Mouse (Mus musculus): ENCODE measurements around the gene Trp73. TPM values are rescaled to one million over a fixed set of nuclear protein-coding genes. Genes with fewer than 3 reads are reported as not detected.

The Trp73 gene
- total RNA-seq (2014; fragmentation: Nextera tagmentation) = not detected in 2 replicates
- total RNA-seq (2017) = under 0.01 and 0.12 TPM in 2 replicates
- polyA plus RNA-seq (2012) = not detected in 2 replicates

DNA sequence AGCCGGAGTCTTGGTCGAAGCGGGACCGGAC is at the start of gene Trp73:
TSS of gene Trp73 (minus strand) at position 27 of the 31 bp plus-strand sequence.
- Histone ChIP-seq H3K36me3 (replicated peaks) (peaks cover 10% of the 10 kb centered on the region), H3K4me3 (ENCODE audit: low read depth, low read length) (no peak within 1 kb of the TSS; the same call in 1 of the 2 replicates), H3K4me1 (ENCODE audit: insufficient read depth, low read depth, low read length) (peaks cover 24% of the 10 kb centered on the region), H3K27me3 (ENCODE audit: insufficient read depth, low read length) (peaks cover 15% of the 10 kb centered on the region; the same call in 1 of the 2 replicates), H3K9me3 (replicated peaks) (peaks cover 18% of the 10 kb centered on the region)
- ATAC-seq (ENCODE audit: extremely low read depth, insufficient number of reproducible peaks, low FRiP score, poor library complexity, severe bottlenecking) = no peak
- DNase-seq (ENCODE audit: low spot score) = no peak
- no peak for TF ChIP-seq POLR2AphosphoS5 (IDR thresholded peaks at IDR 0.05; ENCODE audit: insufficient replicate concordance, low read depth, low read length)
- no peak for TF ChIP-seq CTCF (IDR thresholded peaks at IDR 0.05; ENCODE audit: low read depth, low read length)
- no peak for TF ChIP-seq GATA2 (IDR thresholded peaks at IDR 0.05; ENCODE audit: borderline replicate concordance, low read depth, low read length)
- TF ChIP-seq TAL1 (conservative IDR thresholded peaks at IDR 0.05; ENCODE audit: low read depth, low read length) = no peak
- no peak for TF ChIP-seq GATA1 (IDR thresholded peaks at IDR 0.05; ENCODE audit: borderline replicate concordance, low read length)

DNA sequence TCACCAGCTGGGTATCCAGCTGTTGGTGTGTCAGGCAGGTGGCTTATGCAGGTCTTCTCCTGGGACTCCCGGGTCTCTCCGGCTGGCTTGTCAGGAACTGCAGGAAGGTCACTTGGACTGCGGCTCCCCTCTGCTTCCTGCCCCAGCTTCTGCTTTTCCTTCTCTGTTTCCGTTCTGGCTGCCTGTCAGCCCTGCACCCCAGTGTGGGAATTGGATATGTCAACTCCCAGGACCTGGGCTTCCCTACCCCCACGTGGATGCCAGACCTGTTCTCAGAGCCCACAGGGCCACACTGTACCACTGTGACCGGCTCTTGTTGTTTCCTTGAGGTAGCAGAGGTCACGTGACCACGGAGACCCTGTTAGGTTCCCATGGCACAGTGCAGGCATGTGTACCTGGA is 48.9 kb upstream of the Trp73 start:
- Histone ChIP-seq H3K36me3 (replicated peaks) (no peaks in the 10 kb centered on the region), H3K9me3 (replicated peaks) (peaks cover 88% of the 10 kb centered on the region), H3K4me3 (ENCODE audit: low read depth, low read length) (no peak overlapping the region), H3K27me3 (ENCODE audit: insufficient read depth, low read length) (no peaks in the 10 kb centered on the region), H3K4me1 (ENCODE audit: insufficient read depth, low read depth, low read length) (no peaks in the 10 kb centered on the region)
- DNase-seq (ENCODE audit: low spot score) = no peak
- TF ChIP-seq TAL1 (conservative IDR thresholded peaks at IDR 0.05; ENCODE audit: low read depth, low read length) = no peak
- no peak for TF ChIP-seq GATA2 (IDR thresholded peaks at IDR 0.05; ENCODE audit: borderline replicate concordance, low read depth, low read length)
- TF ChIP-seq CTCF (IDR thresholded peaks at IDR 0.05; ENCODE audit: low read depth, low read length) = no peak
- ATAC-seq (ENCODE audit: extremely low read depth, insufficient number of reproducible peaks, low FRiP score, poor library complexity, severe bottlenecking) = no peak

DNA sequence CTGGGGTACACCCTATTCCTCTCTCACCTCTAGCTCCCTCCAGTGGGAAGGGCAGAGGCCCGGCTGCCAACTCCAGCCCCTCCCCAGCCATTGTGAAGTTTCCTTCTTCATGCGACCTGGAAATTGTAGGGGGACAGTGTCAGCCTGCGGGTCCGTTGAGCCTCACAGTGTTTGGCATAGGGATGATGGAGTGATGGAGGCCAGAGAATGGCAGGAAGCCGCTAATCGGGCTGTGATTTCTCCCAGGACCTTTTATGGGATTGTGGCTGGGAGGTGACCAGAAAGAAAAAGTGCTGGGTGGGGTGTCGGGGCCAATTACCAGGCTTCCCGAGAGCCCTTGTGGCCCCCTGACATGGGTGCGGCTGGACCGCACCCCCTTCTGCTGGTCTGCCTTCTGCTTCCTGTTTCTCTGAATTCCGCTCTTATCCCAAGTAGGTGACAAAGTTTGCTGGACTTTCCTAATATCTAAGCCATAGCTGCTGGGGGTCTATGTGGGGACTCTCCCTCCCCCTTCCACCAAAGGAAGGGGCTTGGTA is 46.1 kb upstream of the Trp73 start:
- no peak for ATAC-seq (ENCODE audit: extremely low read depth, insufficient number of reproducible peaks, low FRiP score, poor library complexity, severe bottlenecking)
- Histone ChIP-seq H3K36me3 (replicated peaks) (no peaks in the 10 kb centered on the region), H3K4me1 (ENCODE audit: insufficient read depth, low read depth, low read length) (no peaks in the 10 kb centered on the region), H3K4me3 (ENCODE audit: low read depth, low read length) (no peak overlapping the region), H3K9me3 (replicated peaks) (peaks cover 94% of the 10 kb centered on the region), H3K27me3 (ENCODE audit: insufficient read depth, low read length) (no peaks in the 10 kb centered on the region)
- no peak for TF ChIP-seq CTCF (IDR thresholded peaks at IDR 0.05; ENCODE audit: low read depth, low read length)
- no peak for TF ChIP-seq TAL1 (conservative IDR thresholded peaks at IDR 0.05; ENCODE audit: low read depth, low read length)
- no peak for TF ChIP-seq GATA1 (IDR thresholded peaks at IDR 0.05; ENCODE audit: borderline replicate concordance, low read length)
- no peak for TF ChIP-seq GATA2 (IDR thresholded peaks at IDR 0.05; ENCODE audit: borderline replicate concordance, low read depth, low read length)
- no peak for DNase-seq (ENCODE audit: low spot score)

DNA sequence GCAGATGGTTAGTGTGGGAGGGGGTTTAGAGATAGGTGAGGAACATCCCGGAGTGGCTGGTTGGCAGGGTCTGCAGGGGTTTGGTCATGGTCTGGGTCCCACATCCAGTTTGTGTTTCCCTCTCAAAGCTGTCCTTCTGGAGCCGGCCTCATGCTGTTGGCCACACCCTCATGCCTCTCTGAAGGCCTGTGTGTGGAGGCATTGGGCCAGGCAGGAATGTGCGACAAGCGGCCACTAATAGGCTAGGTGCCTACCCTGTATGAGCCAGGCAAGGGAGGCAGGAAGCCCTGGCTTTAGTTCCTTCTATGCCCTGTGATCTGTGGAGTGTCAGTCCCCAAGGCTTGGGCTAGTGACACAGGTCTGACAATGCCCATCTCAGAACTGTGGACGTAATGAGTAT is 45.0 kb upstream of the Trp73 start:
- TF ChIP-seq CTCF (IDR thresholded peaks at IDR 0.05; ENCODE audit: low read depth, low read length) (no peak), TAL1 (conservative IDR thresholded peaks at IDR 0.05; ENCODE audit: low read depth, low read length) (no peak), GATA2 (IDR thresholded peaks at IDR 0.05; ENCODE audit: borderline replicate concordance, low read depth, low read length) (no peak), POLR2AphosphoS5 (IDR thresholded peaks at IDR 0.05; ENCODE audit: insufficient replicate concordance, low read depth, low read length) (no peak), GATA1 (IDR thresholded peaks at IDR 0.05; ENCODE audit: borderline replicate concordance, low read length) (no peak)
- DNase-seq (ENCODE audit: low spot score) = no peak
- Histone ChIP-seq H3K36me3 (replicated peaks) (no peaks in the 10 kb centered on the region), H3K27me3 (ENCODE audit: insufficient read depth, low read length) (no peaks in the 10 kb centered on the region), H3K9me3 (replicated peaks) (peaks cover 88% of the 10 kb centered on the region), H3K4me1 (ENCODE audit: insufficient read depth, low read depth, low read length) (no peaks in the 10 kb centered on the region), H3K4me3 (ENCODE audit: low read depth, low read length) (no peak overlapping the region)
- no peak for ATAC-seq (ENCODE audit: extremely low read depth, insufficient number of reproducible peaks, low FRiP score, poor library complexity, severe bottlenecking)

DNA sequence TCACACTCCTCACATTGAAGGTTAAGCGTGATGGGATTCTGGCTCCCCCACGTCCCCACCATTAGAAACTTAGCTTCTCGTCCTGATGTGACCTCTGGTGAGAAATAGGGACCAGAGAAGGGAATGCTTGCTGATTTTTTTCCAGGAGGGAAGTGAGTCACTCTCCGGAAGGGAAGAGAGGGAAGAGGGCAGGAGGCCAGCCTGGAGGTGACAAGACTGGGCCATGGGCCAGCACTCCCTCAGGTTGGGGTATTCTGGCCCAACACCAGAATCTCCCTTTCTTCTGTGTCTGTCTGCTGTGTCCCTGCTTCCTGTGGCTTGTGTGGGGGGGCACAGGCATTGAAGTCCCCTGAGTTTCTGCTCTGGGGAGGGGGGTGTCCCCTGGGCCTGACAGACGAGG is 43.6 kb upstream of the Trp73 start:
- TF ChIP-seq CTCF (IDR thresholded peaks at IDR 0.05; ENCODE audit: low read depth, low read length) (no peak), POLR2AphosphoS5 (IDR thresholded peaks at IDR 0.05; ENCODE audit: insufficient replicate concordance, low read depth, low read length) (no peak), TAL1 (conservative IDR thresholded peaks at IDR 0.05; ENCODE audit: low read depth, low read length) (no peak), GATA2 (IDR thresholded peaks at IDR 0.05; ENCODE audit: borderline replicate concordance, low read depth, low read length) (no peak), GATA1 (IDR thresholded peaks at IDR 0.05; ENCODE audit: borderline replicate concordance, low read length) (no peak)
- no peaks in the 10 kb centered on the region for H3K27me3 ChIP-seq (ENCODE audit: insufficient read depth, low read length)
- no peaks in the 10 kb centered on the region for H3K36me3 ChIP-seq (replicated peaks)
- no peaks in the 10 kb centered on the region for H3K4me1 ChIP-seq (ENCODE audit: insufficient read depth, low read depth, low read length)
- ATAC-seq (ENCODE audit: extremely low read depth, insufficient number of reproducible peaks, low FRiP score, poor library complexity, severe bottlenecking) = no peak
- DNase-seq (ENCODE audit: low spot score) = no peak
- peaks cover 80% of the 10 kb centered on the region for H3K9me3 ChIP-seq (replicated peaks)
- H3K4me3 ChIP-seq (ENCODE audit: low read depth, low read length) = no peak overlapping the region

DNA sequence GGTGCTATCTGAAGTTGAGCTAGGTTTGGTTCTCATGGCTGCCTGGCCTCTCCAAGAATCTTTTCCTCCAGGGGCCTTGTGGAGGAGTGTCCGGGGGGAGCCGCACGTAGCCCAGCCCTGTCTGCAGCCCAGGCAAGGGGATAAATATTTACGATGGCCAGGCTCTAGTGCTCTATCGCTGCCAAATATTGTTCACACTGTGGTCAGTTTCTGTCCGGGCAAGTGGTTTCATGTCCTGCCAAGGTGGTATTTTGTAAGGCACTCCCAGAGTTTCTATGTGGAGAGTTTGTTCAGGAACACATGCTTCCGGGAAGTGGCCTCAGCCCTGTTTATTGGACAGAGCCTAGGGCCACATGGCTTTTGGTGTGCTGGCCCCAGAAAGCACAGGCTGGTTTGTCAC is 41.0 kb upstream of the Trp73 start:
- H3K4me3 ChIP-seq (ENCODE audit: low read depth, low read length) = no peak overlapping the region
- TF ChIP-seq TAL1 (conservative IDR thresholded peaks at IDR 0.05; ENCODE audit: low read depth, low read length) = no peak
- TF ChIP-seq POLR2AphosphoS5 (IDR thresholded peaks at IDR 0.05; ENCODE audit: insufficient replicate concordance, low read depth, low read length) = no peak
- no peak for TF ChIP-seq GATA2 (IDR thresholded peaks at IDR 0.05; ENCODE audit: borderline replicate concordance, low read depth, low read length)
- no peak for TF ChIP-seq GATA1 (IDR thresholded peaks at IDR 0.05; ENCODE audit: borderline replicate concordance, low read length)
- TF ChIP-seq CTCF (IDR thresholded peaks at IDR 0.05; ENCODE audit: low read depth, low read length) = no peak
- no peaks in the 10 kb centered on the region for H3K36me3 ChIP-seq (replicated peaks)
- ATAC-seq (ENCODE audit: extremely low read depth, insufficient number of reproducible peaks, low FRiP score, poor library complexity, severe bottlenecking) (no peak), DNase-seq (ENCODE audit: low spot score) (no peak)
- H3K4me1 ChIP-seq (ENCODE audit: insufficient read depth, low read depth, low read length) = no peaks in the 10 kb centered on the region
- H3K27me3 ChIP-seq (ENCODE audit: insufficient read depth, low read length) = no peaks in the 10 kb centered on the region
- peaks cover 82% of the 10 kb centered on the region for H3K9me3 ChIP-seq (replicated peaks)

DNA sequence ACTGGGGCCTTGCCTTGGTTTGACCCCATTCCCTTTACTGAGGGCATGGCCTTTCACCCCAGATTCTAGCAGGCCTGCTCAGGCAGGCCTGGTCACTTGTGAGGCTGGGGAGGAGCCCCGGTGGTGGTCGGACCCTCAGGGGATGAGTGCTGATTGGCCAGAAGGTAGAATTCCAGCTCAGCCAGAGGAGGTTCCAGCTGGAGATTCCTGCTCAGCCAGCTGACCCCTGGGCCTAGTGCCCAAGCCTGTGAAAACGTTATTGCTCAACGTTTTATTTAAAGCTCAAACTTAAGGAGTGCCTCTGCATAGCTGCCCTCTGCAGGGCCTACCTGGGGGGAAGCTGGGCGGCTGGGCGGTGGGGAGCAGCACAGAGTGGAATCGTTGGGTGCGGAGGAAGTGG is 37.2 kb upstream of the Trp73 start:
- Histone ChIP-seq H3K4me1 (ENCODE audit: insufficient read depth, low read depth, low read length) (no peaks in the 10 kb centered on the region), H3K36me3 (replicated peaks) (no peaks in the 10 kb centered on the region), H3K27me3 (ENCODE audit: insufficient read depth, low read length) (no peaks in the 10 kb centered on the region), H3K9me3 (replicated peaks) (peaks cover 76% of the 10 kb centered on the region), H3K4me3 (ENCODE audit: low read depth, low read length) (no peak overlapping the region)
- no peak for TF ChIP-seq TAL1 (conservative IDR thresholded peaks at IDR 0.05; ENCODE audit: low read depth, low read length)
- no peak for TF ChIP-seq GATA1 (IDR thresholded peaks at IDR 0.05; ENCODE audit: borderline replicate concordance, low read length)
- no peak for TF ChIP-seq GATA2 (IDR thresholded peaks at IDR 0.05; ENCODE audit: borderline replicate concordance, low read depth, low read length)
- no peak for TF ChIP-seq POLR2AphosphoS5 (IDR thresholded peaks at IDR 0.05; ENCODE audit: insufficient replicate concordance, low read depth, low read length)
- no peak for TF ChIP-seq CTCF (IDR thresholded peaks at IDR 0.05; ENCODE audit: low read depth, low read length)
- ATAC-seq (ENCODE audit: extremely low read depth, insufficient number of reproducible peaks, low FRiP score, poor library complexity, severe bottlenecking) (no peak), DNase-seq (ENCODE audit: low spot score) (no peak)
